Mouse (Mus musculus): ENCODE measurements around the gene 4930518I15Rik. TPM values are rescaled to one million over a fixed set of nuclear protein-coding genes. Genes with fewer than 3 reads are reported as not detected.
"Not testable (repeated sequence)": the region's sequence is repeated elsewhere in the genome, so short reads cannot be mapped to it uniquely, and the experiment has no call there.

The 4930518I15Rik gene
- polyA plus RNA-seq (2012; rRNA removed), result 1.0 and 1.1 TPM in 2 replicates

- H3K36me3 ChIP-seq (ENCODE audit: control insufficient read depth, insufficient read depth, low read length), result no peaks in the 10 kb centered on the region; the same call in 1 of the 2 replicates
- no peaks in the 10 kb centered on the region for H3K27me3 ChIP-seq (ENCODE audit: control insufficient read depth, insufficient read depth, low read length)
- 0 out of 2 replicates have a peak within 1 kb of the TSS, but pooled peaks have one; percentile 33 for H3K27ac ChIP-seq (ENCODE audit: control insufficient read depth, insufficient read depth, low read depth, low read length)
- no peak within 1 kb of the TSS for H3K4me3 ChIP-seq (ENCODE audit: control insufficient read depth, low read depth, low read length)
- peaks cover 2% of the 10 kb centered on the region; the same call in 1 of the 2 replicates for H3K4me1 ChIP-seq (ENCODE audit: control insufficient read depth, insufficient read depth, low read length)
- TF ChIP-seq POLR2A (IDR thresholded peaks at IDR 0.05; ENCODE audit: control insufficient read depth, low read depth, low read length) (no peak), CTCF (IDR thresholded peaks at IDR 0.05; ENCODE audit: control insufficient read depth, insufficient read depth, insufficient replicate concordance, low read depth, low read length) (no peak)
Measured at GRCm38 (mm10) chr2:156857835-156858234, at the start of gene 4930518I15Rik. Gene 4930518I15Rik (minus strand): TSS chr2:156857946.

- not testable (repeated sequence) for H3K27ac ChIP-seq (ENCODE audit: control insufficient read depth, insufficient read depth, low read depth, low read length); H3K36me3 ChIP-seq (ENCODE audit: control insufficient read depth, insufficient read depth, low read length); H3K4me1 ChIP-seq (ENCODE audit: control insufficient read depth, insufficient read depth, low read length); H3K27me3 ChIP-seq (ENCODE audit: control insufficient read depth, insufficient read depth, low read length); H3K4me3 ChIP-seq (ENCODE audit: control insufficient read depth, low read depth, low read length)
Measured at GRCm38 (mm10) chr2:156905931-156906330, 48.2 kb upstream of the 4930518I15Rik start.

GRCm38 (mm10) chr2:156904976-156905717 is 47.4 kb upstream of the 4930518I15Rik start:
- Histone ChIP-seq H3K36me3 (ENCODE audit: control insufficient read depth, insufficient read depth, low read length) (no peaks in the 10 kb centered on the region), H3K27ac (ENCODE audit: control insufficient read depth, insufficient read depth, low read depth, low read length) (no peak overlapping the region), H3K4me3 (ENCODE audit: control insufficient read depth, low read depth, low read length) (no peak overlapping the region), H3K27me3 (ENCODE audit: control insufficient read depth, insufficient read depth, low read length) (no peaks in the 10 kb centered on the region), H3K4me1 (ENCODE audit: control insufficient read depth, insufficient read depth, low read length) (no peaks in the 10 kb centered on the region)
- TF ChIP-seq POLR2A (IDR thresholded peaks at IDR 0.05; ENCODE audit: control insufficient read depth, low read depth, low read length) (no peak), CTCF (IDR thresholded peaks at IDR 0.05; ENCODE audit: control insufficient read depth, insufficient read depth, insufficient replicate concordance, low read depth, low read length) (no peak)

GRCm38 (mm10) chr2:156903367-156903766 is 45.6 kb upstream of the 4930518I15Rik start:
- Histone ChIP-seq H3K27ac (ENCODE audit: control insufficient read depth, insufficient read depth, low read depth, low read length) (no peak overlapping the region), H3K4me3 (ENCODE audit: control insufficient read depth, low read depth, low read length) (no peak overlapping the region), H3K4me1 (ENCODE audit: control insufficient read depth, insufficient read depth, low read length) (no peaks in the 10 kb centered on the region), H3K36me3 (ENCODE audit: control insufficient read depth, insufficient read depth, low read length) (no peaks in the 10 kb centered on the region), H3K27me3 (ENCODE audit: control insufficient read depth, insufficient read depth, low read length) (no peaks in the 10 kb centered on the region)
- TF ChIP-seq POLR2A (IDR thresholded peaks at IDR 0.05; ENCODE audit: control insufficient read depth, low read depth, low read length) (no peak), CTCF (IDR thresholded peaks at IDR 0.05; ENCODE audit: control insufficient read depth, insufficient read depth, insufficient replicate concordance, low read depth, low read length) (no peak)

GRCm38 (mm10) chr2:156902411-156902810 is 44.7 kb upstream of the 4930518I15Rik start:
- H3K27me3 ChIP-seq (ENCODE audit: control insufficient read depth, insufficient read depth, low read length); H3K4me1 ChIP-seq (ENCODE audit: control insufficient read depth, insufficient read depth, low read length); H3K36me3 ChIP-seq (ENCODE audit: control insufficient read depth, insufficient read depth, low read length); H3K4me3 ChIP-seq (ENCODE audit: control insufficient read depth, low read depth, low read length); H3K27ac ChIP-seq (ENCODE audit: control insufficient read depth, insufficient read depth, low read depth, low read length): not testable (repeated sequence)

- H3K4me1 ChIP-seq (ENCODE audit: control insufficient read depth, insufficient read depth, low read length), result no peaks in the 10 kb centered on the region
- H3K27me3 ChIP-seq (ENCODE audit: control insufficient read depth, insufficient read depth, low read length), result no peaks in the 10 kb centered on the region
- TF ChIP-seq POLR2A (IDR thresholded peaks at IDR 0.05; ENCODE audit: control insufficient read depth, low read depth, low read length) (no peak), CTCF (IDR thresholded peaks at IDR 0.05; ENCODE audit: control insufficient read depth, insufficient read depth, insufficient replicate concordance, low read depth, low read length) (no peak)
- no peaks in the 10 kb centered on the region for H3K36me3 ChIP-seq (ENCODE audit: control insufficient read depth, insufficient read depth, low read length)
- H3K4me3 ChIP-seq (ENCODE audit: control insufficient read depth, low read depth, low read length), result no peak overlapping the region
- H3K27ac ChIP-seq (ENCODE audit: control insufficient read depth, insufficient read depth, low read depth, low read length), result no peak overlapping the region
Measured at GRCm38 (mm10) chr2:156901883-156902282, 44.1 kb upstream of the 4930518I15Rik start.

- Histone ChIP-seq H3K27me3 (ENCODE audit: control insufficient read depth, insufficient read depth, low read length) (no peaks in the 10 kb centered on the region), H3K36me3 (ENCODE audit: control insufficient read depth, insufficient read depth, low read length) (no peaks in the 10 kb centered on the region), H3K4me1 (ENCODE audit: control insufficient read depth, insufficient read depth, low read length) (no peaks in the 10 kb centered on the region), H3K4me3 (ENCODE audit: control insufficient read depth, low read depth, low read length) (no peak overlapping the region), H3K27ac (ENCODE audit: control insufficient read depth, insufficient read depth, low read depth, low read length) (no peak overlapping the region)
- TF ChIP-seq CTCF (IDR thresholded peaks at IDR 0.05; ENCODE audit: control insufficient read depth, insufficient read depth, insufficient replicate concordance, low read depth, low read length) (no peak), POLR2A (IDR thresholded peaks at IDR 0.05; ENCODE audit: control insufficient read depth, low read depth, low read length) (no peak)
Measured at GRCm38 (mm10) chr2:156901344-156901743, 43.6 kb upstream of the 4930518I15Rik start.

GRCm38 (mm10) chr2:156899184-156899583 is 41.4 kb upstream of the 4930518I15Rik start:
- no peaks in the 10 kb centered on the region for H3K27me3 ChIP-seq (ENCODE audit: control insufficient read depth, insufficient read depth, low read length)
- no peak for TF ChIP-seq CTCF (IDR thresholded peaks at IDR 0.05; ENCODE audit: control insufficient read depth, insufficient read depth, insufficient replicate concordance, low read depth, low read length)
- no peaks in the 10 kb centered on the region for H3K4me1 ChIP-seq (ENCODE audit: control insufficient read depth, insufficient read depth, low read length)
- no peak overlapping the region for H3K27ac ChIP-seq (ENCODE audit: control insufficient read depth, insufficient read depth, low read depth, low read length)
- H3K36me3 ChIP-seq (ENCODE audit: control insufficient read depth, insufficient read depth, low read length), result no peaks in the 10 kb centered on the region
- H3K4me3 ChIP-seq (ENCODE audit: control insufficient read depth, low read depth, low read length), result no peak overlapping the region

Data from testis, adult 2 months (tissue).